Mouse (Mus musculus): ENCODE results near the gene Erlin1. TPM values are rescaled to one million over a fixed set of nuclear protein-coding genes. Genes with fewer than 3 reads are reported as not detected.

Gene Erlin1
- polyA plus RNA-seq, 1 experiment from 2014 or later = 20.0 TPM

DNA sequence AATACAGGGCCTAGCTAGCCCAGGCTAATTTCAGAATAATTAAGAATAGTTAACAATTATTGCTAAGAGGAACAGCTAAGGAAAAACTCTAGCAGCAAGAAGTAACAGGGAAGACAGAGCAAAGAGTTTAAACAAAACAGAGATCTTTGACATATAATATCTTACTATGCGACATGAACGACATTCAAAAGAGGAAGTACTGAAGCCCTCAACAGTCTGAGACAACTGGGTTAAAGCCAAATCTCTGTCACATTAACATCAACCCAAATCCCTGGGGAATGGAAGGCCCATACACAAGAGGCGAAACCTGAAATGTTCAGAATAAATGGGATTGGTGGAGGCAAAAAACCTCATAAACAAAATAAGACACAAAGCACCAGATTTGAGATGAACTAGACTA is 23.7 kb downstream of the Erlin1 start:
- no peaks in the 10 kb centered on the region for H3K4me1 ChIP-seq (ENCODE audit: control insufficient read depth, insufficient read depth, low read length)
- H3K9me3 ChIP-seq (ENCODE audit: control insufficient read depth, low read length) = no peaks in the 10 kb centered on the region
- H3K9ac ChIP-seq (ENCODE audit: low read length) = no peak overlapping the region
- no peak for DNase-seq (ENCODE audit: low spot score, missing footprints)
- 90% methylated on average over 3 of the region's 3 CpGs for WGBS
- no peak overlapping the region for H3K4me3 ChIP-seq (ENCODE audit: low read depth, low read length)
- H3K36me3 ChIP-seq (ENCODE audit: control insufficient read depth, insufficient read depth, low read length) = no peaks in the 10 kb centered on the region
- no peak overlapping the region for H3K4me2 ChIP-seq
- no peak for ATAC-seq (ENCODE audit: low FRiP score)
- no peaks in the 10 kb centered on the region for H3K27me3 ChIP-seq (ENCODE audit: control insufficient read depth, insufficient read depth, low read length)
- H3K27ac ChIP-seq (ENCODE audit: low read depth, low read length) = no peak overlapping the region

DNA sequence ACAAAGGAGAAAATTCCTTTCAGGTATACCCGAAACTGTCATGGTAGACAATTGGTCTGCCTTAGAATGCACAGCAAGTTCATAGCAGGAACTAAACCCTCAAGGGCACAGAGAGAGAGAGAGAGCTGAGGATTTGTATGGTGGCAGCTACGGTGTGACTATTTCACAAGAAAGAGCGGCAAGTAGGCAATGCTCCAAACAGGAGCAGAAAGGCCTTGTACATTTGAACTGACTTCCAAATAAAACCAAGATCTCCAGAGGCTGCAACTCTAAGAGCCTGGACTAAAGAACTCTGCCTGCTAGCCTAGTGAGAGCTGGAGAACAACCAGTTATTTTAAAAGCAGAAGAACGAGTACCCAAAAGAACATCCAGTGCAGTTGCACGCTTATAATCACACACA is 27.5 kb downstream of the Erlin1 start:
- DNase-seq (ENCODE audit: low spot score, missing footprints) = no peak
- WGBS = 82% methylated on average over 5 of the region's 5 CpGs
- no peak overlapping the region for H3K4me2 ChIP-seq
- H3K9me3 ChIP-seq (ENCODE audit: control insufficient read depth, low read length) = no peaks in the 10 kb centered on the region
- no peak overlapping the region for H3K9ac ChIP-seq (ENCODE audit: low read length)
- no peak overlapping the region for H3K4me3 ChIP-seq (ENCODE audit: low read depth, low read length)
- no peaks in the 10 kb centered on the region for H3K27me3 ChIP-seq (ENCODE audit: control insufficient read depth, insufficient read depth, low read length)
- no peaks in the 10 kb centered on the region for H3K4me1 ChIP-seq (ENCODE audit: control insufficient read depth, insufficient read depth, low read length)
- H3K36me3 ChIP-seq (ENCODE audit: control insufficient read depth, insufficient read depth, low read length) = no peaks in the 10 kb centered on the region
- no peak overlapping the region for H3K27ac ChIP-seq (ENCODE audit: low read depth, low read length)
- no peak for ATAC-seq (ENCODE audit: low FRiP score)

GRCm38 (mm10) chr19:44033396-44033795 is 36.2 kb downstream of the Erlin1 start:
- ATAC-seq (ENCODE audit: low FRiP score) (no peak), DNase-seq (ENCODE audit: low spot score, missing footprints) (no peak)
- no peak overlapping the region for H3K4me3 ChIP-seq (ENCODE audit: low read depth, low read length)
- H3K9ac ChIP-seq (ENCODE audit: low read length) = no peak overlapping the region
- H3K4me1 ChIP-seq (ENCODE audit: control insufficient read depth, insufficient read depth, low read length) = no peaks in the 10 kb centered on the region
- 96% methylated on average over 5 of the region's 5 CpGs for WGBS
- H3K27me3 ChIP-seq (ENCODE audit: control insufficient read depth, insufficient read depth, low read length) = no peaks in the 10 kb centered on the region
- peaks cover 3% of the 10 kb centered on the region; the same call in 1 of the 2 replicates for H3K36me3 ChIP-seq (ENCODE audit: control insufficient read depth, insufficient read depth, low read length)
- H3K27ac ChIP-seq (ENCODE audit: low read depth, low read length) = no peak overlapping the region
- no peaks in the 10 kb centered on the region for H3K9me3 ChIP-seq (ENCODE audit: control insufficient read depth, low read length)
- H3K4me2 ChIP-seq = no peak overlapping the region

GRCm38 (mm10) chr19:44032046-44032744 is 37.4 kb downstream of the Erlin1 start:
- 92% methylated on average over 11 of the region's 11 CpGs for WGBS
- H3K4me2 ChIP-seq = no peak overlapping the region
- no peak for ATAC-seq (ENCODE audit: low FRiP score)
- H3K9ac ChIP-seq (ENCODE audit: low read length) = no peak overlapping the region
- DNase-seq (ENCODE audit: low spot score, missing footprints) = no peak
- H3K27me3 ChIP-seq (ENCODE audit: control insufficient read depth, insufficient read depth, low read length) = no peaks in the 10 kb centered on the region
- H3K9me3 ChIP-seq (ENCODE audit: control insufficient read depth, low read length) = no peaks in the 10 kb centered on the region
- no peaks in the 10 kb centered on the region for H3K4me1 ChIP-seq (ENCODE audit: control insufficient read depth, insufficient read depth, low read length)
- H3K27ac ChIP-seq (ENCODE audit: low read depth, low read length) = no peak overlapping the region
- H3K4me3 ChIP-seq (ENCODE audit: low read depth, low read length) = no peak overlapping the region
- H3K36me3 ChIP-seq (ENCODE audit: control insufficient read depth, insufficient read depth, low read length) = peaks cover 3% of the 10 kb centered on the region; the same call in 1 of the 2 replicates

DNA sequence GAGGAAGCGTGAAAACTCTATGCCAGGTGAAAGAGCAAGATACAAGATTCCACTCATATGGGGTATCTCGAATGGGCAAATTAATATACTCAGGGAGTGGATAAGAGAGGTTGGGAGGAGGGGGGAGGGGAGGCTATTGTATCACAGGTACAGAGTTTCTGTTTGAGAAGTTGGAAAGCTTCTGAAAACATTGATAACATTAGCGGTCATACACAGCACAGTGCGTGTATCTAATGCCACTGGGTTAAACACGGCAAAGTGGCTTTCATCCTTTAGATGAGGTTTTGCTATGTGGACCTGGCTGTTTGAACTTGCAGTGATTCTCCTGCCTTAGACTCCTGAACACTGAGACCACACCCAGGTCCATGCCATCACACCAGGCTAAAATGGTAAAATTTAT is 39.6 kb downstream of the Erlin1 start:
- H3K27me3 ChIP-seq (ENCODE audit: control insufficient read depth, insufficient read depth, low read length) = no peaks in the 10 kb centered on the region
- no peak for ATAC-seq (ENCODE audit: low FRiP score)
- 93% methylated on average over 5 of the region's 5 CpGs for WGBS
- DNase-seq (ENCODE audit: low spot score, missing footprints) = no peak
- no peak overlapping the region for H3K4me2 ChIP-seq
- no peak overlapping the region for H3K4me3 ChIP-seq (ENCODE audit: low read depth, low read length)
- no peaks in the 10 kb centered on the region for H3K4me1 ChIP-seq (ENCODE audit: control insufficient read depth, insufficient read depth, low read length)
- no peaks in the 10 kb centered on the region for H3K9me3 ChIP-seq (ENCODE audit: control insufficient read depth, low read length)
- H3K27ac ChIP-seq (ENCODE audit: low read depth, low read length) = no peak overlapping the region
- H3K36me3 ChIP-seq (ENCODE audit: control insufficient read depth, insufficient read depth, low read length) = no peaks in the 10 kb centered on the region
- no peak overlapping the region for H3K9ac ChIP-seq (ENCODE audit: low read length)

- ATAC-seq (ENCODE audit: low FRiP score) = no peak
- Histone ChIP-seq H3K9ac (ENCODE audit: low read length) (no peak within 1 kb of the TSS), H3K27ac (ENCODE audit: low read depth, low read length) (no peak within 1 kb of the TSS), H3K9me3 (ENCODE audit: control insufficient read depth, low read length) (no peaks in the 10 kb centered on the region), H3K4me2 (no peak within 1 kb of the TSS), H3K27me3 (ENCODE audit: control insufficient read depth, insufficient read depth, low read length) (no peaks in the 10 kb centered on the region), H3K36me3 (ENCODE audit: control insufficient read depth, insufficient read depth, low read length) (no peaks in the 10 kb centered on the region), H3K4me1 (ENCODE audit: control insufficient read depth, insufficient read depth, low read length) (no peaks in the 10 kb centered on the region), H3K4me3 (ENCODE audit: low read depth, low read length) (no peak within 1 kb of the TSS)
- 70% methylated on average over 7 of the region's 8 CpGs for WGBS
- no peak for DNase-seq (ENCODE audit: low spot score, missing footprints)
Observed at GRCm38 (mm10) chr19:44028972-44029371, 40.6 kb downstream of the Erlin1 start, which contains the start of gene Cyp2c23. Gene Cyp2c23, minus strand, starts transcription at chr19:44029208.

DNA sequence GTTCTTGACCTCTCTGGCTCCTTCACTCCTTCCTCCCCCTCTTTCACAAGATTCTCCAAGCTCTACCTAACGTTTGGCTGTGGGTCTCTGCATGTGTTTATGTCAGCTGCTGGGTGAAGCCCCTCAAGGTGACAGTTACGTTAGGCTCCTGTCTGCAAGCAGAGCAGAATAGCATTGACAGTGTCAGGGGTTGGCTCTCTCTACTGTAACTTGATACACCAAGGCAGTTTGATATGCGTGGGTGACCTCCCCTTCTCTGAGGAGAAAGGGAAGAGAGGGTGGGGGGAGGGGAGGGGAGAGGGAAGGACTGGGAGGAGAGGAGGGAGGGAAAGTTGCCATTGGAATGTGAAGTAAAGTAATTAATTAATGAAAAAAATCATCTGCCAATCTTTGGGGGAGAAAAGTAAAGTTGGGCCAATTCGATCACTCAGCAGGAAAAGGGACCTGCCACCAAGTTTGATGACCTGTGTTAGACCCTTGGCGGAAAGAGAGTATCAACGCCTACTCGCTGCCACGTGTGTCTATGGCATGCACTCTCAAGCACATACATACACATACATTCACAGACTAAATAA is 42.5 kb downstream of the Erlin1 start:
- no peaks in the 10 kb centered on the region for H3K36me3 ChIP-seq (ENCODE audit: control insufficient read depth, insufficient read depth, low read length)
- H3K27ac ChIP-seq (ENCODE audit: low read depth, low read length) = no peak overlapping the region
- no peaks in the 10 kb centered on the region for H3K27me3 ChIP-seq (ENCODE audit: control insufficient read depth, insufficient read depth, low read length)
- H3K9ac ChIP-seq (ENCODE audit: low read length) = no peak overlapping the region
- no peaks in the 10 kb centered on the region for H3K9me3 ChIP-seq (ENCODE audit: control insufficient read depth, low read length)
- DNase-seq (ENCODE audit: low spot score, missing footprints) (no peak), ATAC-seq (ENCODE audit: low FRiP score) (no peak)
- no peaks in the 10 kb centered on the region for H3K4me1 ChIP-seq (ENCODE audit: control insufficient read depth, insufficient read depth, low read length)
- H3K4me2 ChIP-seq = no peak overlapping the region
- WGBS = 70% methylated on average over 8 of the region's 8 CpGs
- H3K4me3 ChIP-seq (ENCODE audit: low read depth, low read length) = no peak overlapping the region

GRCm38 (mm10) chr19:44024921-44025585 is 44.5 kb downstream of the Erlin1 start:
- H3K36me3 ChIP-seq (ENCODE audit: control insufficient read depth, insufficient read depth, low read length) = no peaks in the 10 kb centered on the region
- no peak overlapping the region for H3K27ac ChIP-seq (ENCODE audit: low read depth, low read length)
- H3K9ac ChIP-seq (ENCODE audit: low read length) = no peak overlapping the region
- no peak overlapping the region for H3K4me2 ChIP-seq
- no peak overlapping the region for H3K4me3 ChIP-seq (ENCODE audit: low read depth, low read length)
- ATAC-seq (ENCODE audit: low FRiP score) (no peak), DNase-seq (ENCODE audit: low spot score, missing footprints) (no peak)
- WGBS = 89% methylated on average over 13 of the region's 13 CpGs
- H3K4me1 ChIP-seq (ENCODE audit: control insufficient read depth, insufficient read depth, low read length) = no peaks in the 10 kb centered on the region
- H3K9me3 ChIP-seq (ENCODE audit: control insufficient read depth, low read length) = no peaks in the 10 kb centered on the region
- no peaks in the 10 kb centered on the region for H3K27me3 ChIP-seq (ENCODE audit: control insufficient read depth, insufficient read depth, low read length)

DNA sequence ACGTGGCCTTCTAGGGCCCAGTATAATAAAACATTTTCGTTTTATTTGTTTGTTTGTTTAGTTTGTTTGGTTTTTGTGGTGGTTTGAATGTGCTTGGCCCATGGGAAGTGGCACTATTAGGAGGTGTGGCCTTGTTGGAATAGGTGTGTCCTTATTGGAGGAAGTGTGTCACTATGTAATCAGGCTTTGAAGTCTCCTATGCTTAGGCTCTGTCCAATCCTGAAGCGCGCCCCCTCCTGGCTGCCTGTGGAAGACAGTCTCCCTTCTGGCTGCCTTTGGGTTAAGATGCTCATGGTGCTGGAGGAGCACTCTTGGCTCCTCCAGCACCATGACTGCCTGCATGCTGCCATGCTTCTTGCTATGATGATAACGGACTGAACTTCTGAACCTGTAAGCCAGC is 46.5 kb downstream of the Erlin1 start:
- Histone ChIP-seq H3K27ac (ENCODE audit: low read depth, low read length) (no peak overlapping the region), H3K27me3 (ENCODE audit: control insufficient read depth, insufficient read depth, low read length) (no peaks in the 10 kb centered on the region), H3K4me2 (no peak overlapping the region), H3K4me1 (ENCODE audit: control insufficient read depth, insufficient read depth, low read length) (no peaks in the 10 kb centered on the region), H3K9me3 (ENCODE audit: control insufficient read depth, low read length) (no peaks in the 10 kb centered on the region), H3K9ac (ENCODE audit: low read length) (no peak overlapping the region), H3K4me3 (ENCODE audit: low read depth, low read length) (no peak overlapping the region), H3K36me3 (ENCODE audit: control insufficient read depth, insufficient read depth, low read length) (no peaks in the 10 kb centered on the region)
- DNase-seq (ENCODE audit: low spot score, missing footprints) (no peak), ATAC-seq (ENCODE audit: low FRiP score) (no peak)
- WGBS = 71% methylated on average over 5 of the region's 5 CpGs
